Mouse (Mus musculus) testis, adult 2 months (tissue): ENCODE data around the gene Kirrel2.

ENCODE experiments used
- CTCF ChIP-seq: fragments of 200-500 bp; IDR thresholded peaks from 2 replicates; pipeline ENCODE4 v1.5.1; 2012; ENCODE audit warnings: low read depth, mild to moderate bottlenecking, inconsistent platforms, low read length, moderate library complexity; ENCODE audit not compliant: control insufficient read depth, insufficient read depth, insufficient replicate concordance
- POLR2A ChIP-seq: fragments of 200-500 bp; IDR thresholded peaks from 2 replicates; pipeline ENCODE4 v1.6.1; 2012; ENCODE audit warnings: low read depth, mild to moderate bottlenecking, inconsistent platforms, low read length, moderate library complexity; ENCODE audit not compliant: control insufficient read depth

- TF ChIP-seq CTCF: peak; percentile 76
- no peak for TF ChIP-seq POLR2A
Observed at GRCm38 (mm10) chr7:30440697-30441096, 16.8 kb downstream of the Kirrel2 start.
